Mouse (Mus musculus): Measurements from ENCODE around the gene Rsad2.

- no peak for TF ChIP-seq CHD2 (IDR thresholded peaks at IDR 0.05; ENCODE audit: low read length)
- TF ChIP-seq POLR2A (IDR thresholded peaks at IDR 0.05; ENCODE audit: low read depth, low read length), result no peak
- no peak for TF ChIP-seq USF2 (conservative IDR thresholded peaks at IDR 0.05; ENCODE audit: low read depth, low read length)
- TF ChIP-seq NRF1 (IDR thresholded peaks at IDR 0.05; ENCODE audit: low read depth, low read length), result no peak
- TF ChIP-seq UBTF (IDR thresholded peaks at IDR 0.05; ENCODE audit: low read depth, low read length), result no peak
- TF ChIP-seq CTCF (conservative IDR thresholded peaks at IDR 0.05 in 1 of 2, IDR thresholded peaks at IDR 0.05 in 1 of 2; ENCODE audit: low read depth in 2 of 2, low read length in 2 of 2), result 0 out of 4 replicates have a peak, but pooled peaks have one; percentile 13 to 14
- TF ChIP-seq BHLHE40 (IDR thresholded peaks at IDR 0.05; ENCODE audit: low read depth, low read length), result no peak
- TF ChIP-seq TBP (conservative IDR thresholded peaks at IDR 0.05; ENCODE audit: low read depth, low read length), result no peak
- no peak for TF ChIP-seq MAZ (IDR thresholded peaks at IDR 0.05; ENCODE audit: low read depth, low read length)
- no peak for TF ChIP-seq ZC3H11A (IDR thresholded peaks at IDR 0.05; ENCODE audit: low read depth, low read length)
These were observed 31.8 kb upstream of the Rsad2 start for GRCm38 (mm10) chr12:26487874-26488616.
